Mouse (Mus musculus): Measurements from ENCODE around the gene Itpr2. TPM values are rescaled to one million over a fixed set of nuclear protein-coding genes. Genes with fewer than 3 reads are reported as not detected.
"Not testable (repeated sequence)": the region's sequence is repeated elsewhere in the genome, so short reads cannot be mapped to it uniquely, and the experiment has no call there.

Gene Itpr2
- total RNA-seq, 2 experiments from 2014 or later: 5.4 to 7.2 TPM

- DNase-seq (ENCODE audit: low spot score): no peak
Measured at GRCm38 (mm10) chr6:146470378-146470777, 31.6 kb downstream of the Itpr2 start.

GRCm38 (mm10) chr6:146469936-146470335 is 32.1 kb downstream of the Itpr2 start:
- DNase-seq (ENCODE audit: low spot score): peak; percentile 25

- DNase-seq (ENCODE audit: low spot score): no peak
Measured at GRCm38 (mm10) chr6:146468361-146468760, 33.7 kb downstream of the Itpr2 start.

GRCm38 (mm10) chr6:146464645-146465042 is 37.4 kb downstream of the Itpr2 start:
- not testable (repeated sequence) for DNase-seq (ENCODE audit: low spot score)

DNA sequence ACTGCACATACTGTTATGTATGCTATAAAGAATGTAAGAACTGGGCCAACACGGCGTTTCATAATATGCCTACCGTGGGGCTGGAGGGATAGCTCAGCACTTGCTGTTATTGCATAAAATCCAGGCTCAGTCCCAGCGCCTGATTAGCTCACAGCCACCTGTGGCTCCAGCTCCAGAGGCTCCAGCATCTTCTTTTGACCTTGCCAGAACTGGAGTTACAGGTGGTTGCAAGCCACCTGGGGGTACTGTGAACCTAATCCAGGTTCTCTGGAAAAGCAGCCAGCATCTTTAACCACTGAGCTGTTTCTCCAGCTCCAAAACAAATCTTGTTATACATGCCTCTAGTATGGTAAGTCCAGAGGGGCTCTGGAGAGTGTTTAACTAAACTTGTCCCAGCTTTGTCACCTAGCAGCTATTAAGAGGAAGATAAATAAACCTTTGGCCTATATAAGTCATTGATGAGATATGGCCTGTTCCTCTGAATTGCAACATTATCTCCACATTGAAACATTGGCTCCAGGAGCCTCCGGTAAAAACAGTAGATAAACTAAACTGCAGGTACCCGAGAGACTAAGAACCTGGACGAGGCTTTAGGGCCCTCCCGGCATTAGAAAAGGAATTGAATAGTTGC is 37.9 kb downstream of the Itpr2 start:
- DNase-seq (ENCODE audit: low spot score): no peak

GRCm38 (mm10) chr6:146460936-146461335 is 41.1 kb downstream of the Itpr2 start:
- DNase-seq (ENCODE audit: low spot score): no peak

DNA sequence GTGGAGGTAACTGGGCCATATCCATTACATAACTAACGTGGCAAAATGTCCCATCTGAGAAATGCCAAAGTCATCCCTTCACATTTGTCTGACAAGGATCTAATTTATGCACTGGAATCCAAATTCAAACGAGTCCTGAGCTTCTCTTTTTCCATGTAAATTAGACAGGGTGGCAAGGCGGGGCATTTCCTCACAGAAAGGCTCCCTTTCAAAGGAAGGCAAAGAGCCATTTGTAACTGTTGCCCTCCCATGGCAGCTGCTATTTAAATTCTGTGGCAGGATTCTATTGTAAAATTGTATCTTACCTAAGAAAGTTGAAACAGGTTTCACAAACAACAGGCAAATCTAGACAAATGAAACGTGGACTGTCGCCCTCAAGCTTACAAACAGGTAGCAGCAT is 43.6 kb downstream of the Itpr2 start:
- DNase-seq (ENCODE audit: low spot score): no peak

DNA sequence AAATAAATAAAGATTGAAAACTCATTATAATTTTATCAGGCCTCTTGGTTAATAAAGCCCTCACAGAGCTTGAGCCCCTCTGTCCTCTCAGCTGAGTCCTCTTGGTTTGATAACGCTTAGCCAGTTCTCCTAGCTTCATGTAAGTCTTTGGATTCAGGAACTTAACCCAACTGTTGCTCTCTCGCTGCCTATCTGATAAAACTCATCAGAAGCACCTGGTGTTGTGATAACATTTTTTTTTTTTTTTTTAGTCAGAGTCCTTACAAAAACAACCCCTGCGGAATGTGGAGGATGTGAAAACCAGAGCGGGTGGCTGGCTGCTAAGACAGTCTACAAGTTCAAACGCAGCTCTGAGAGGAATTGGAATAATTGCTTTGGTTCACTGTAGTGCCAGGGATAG is 45.3 kb downstream of the Itpr2 start:
- no peak for DNase-seq (ENCODE audit: low spot score)

GRCm38 (mm10) chr6:146454520-146455511 is 47.2 kb downstream of the Itpr2 start:
- no peak for DNase-seq (ENCODE audit: low spot score)

DNA sequence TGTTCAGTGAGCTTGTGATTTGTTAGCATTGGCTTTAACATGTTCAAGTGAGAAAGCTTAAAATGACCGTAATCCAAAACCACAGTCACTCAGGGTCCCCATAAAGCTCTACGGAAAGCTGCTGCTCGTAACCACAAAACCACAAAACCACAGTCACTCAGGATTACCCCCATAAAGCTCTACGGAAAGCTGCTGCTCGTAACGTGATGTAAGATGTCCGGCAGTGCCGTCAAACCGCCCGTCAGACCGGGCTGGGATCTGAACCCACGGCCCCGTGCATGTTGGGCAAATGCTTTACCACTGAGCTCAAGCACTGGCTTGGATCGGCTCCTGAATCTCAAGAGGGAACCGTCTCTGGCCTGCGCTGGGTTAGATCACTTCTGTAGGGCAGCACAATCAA is 49.5 kb downstream of the Itpr2 start:
- DNase-seq (ENCODE audit: low spot score): no peak

DNA sequence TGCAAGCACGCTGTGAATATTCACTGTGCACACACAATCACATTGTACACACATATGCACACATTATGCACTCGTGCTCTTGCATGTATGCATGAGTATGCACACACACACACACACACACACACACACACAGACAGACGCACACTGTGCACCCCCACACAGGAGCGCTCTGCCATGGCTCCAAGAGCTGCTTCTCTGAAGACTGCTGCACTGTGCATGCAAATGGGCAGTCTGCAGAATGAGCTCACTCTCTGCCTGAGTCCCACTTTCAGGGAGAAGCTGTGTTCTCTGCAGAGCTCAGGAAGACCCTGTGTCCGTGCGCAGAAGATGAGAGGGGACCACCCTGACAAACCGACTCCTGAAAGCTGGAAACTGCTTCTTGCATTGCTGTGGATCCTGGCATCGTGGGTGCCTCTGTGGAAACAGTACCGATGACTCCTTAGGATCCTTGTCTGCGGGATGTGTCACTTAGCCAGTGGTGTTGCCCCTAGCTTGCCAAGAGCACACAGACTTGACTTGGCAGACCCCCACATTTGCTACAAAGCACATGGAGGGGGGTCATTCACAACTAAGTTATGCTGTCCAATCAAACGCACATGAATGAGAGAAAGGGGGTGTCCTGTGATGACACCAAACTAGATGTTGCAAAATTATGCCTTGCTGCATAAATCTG is 55.9 kb downstream of the Itpr2 start:
- no peak for DNase-seq (ENCODE audit: low spot score)

DNA sequence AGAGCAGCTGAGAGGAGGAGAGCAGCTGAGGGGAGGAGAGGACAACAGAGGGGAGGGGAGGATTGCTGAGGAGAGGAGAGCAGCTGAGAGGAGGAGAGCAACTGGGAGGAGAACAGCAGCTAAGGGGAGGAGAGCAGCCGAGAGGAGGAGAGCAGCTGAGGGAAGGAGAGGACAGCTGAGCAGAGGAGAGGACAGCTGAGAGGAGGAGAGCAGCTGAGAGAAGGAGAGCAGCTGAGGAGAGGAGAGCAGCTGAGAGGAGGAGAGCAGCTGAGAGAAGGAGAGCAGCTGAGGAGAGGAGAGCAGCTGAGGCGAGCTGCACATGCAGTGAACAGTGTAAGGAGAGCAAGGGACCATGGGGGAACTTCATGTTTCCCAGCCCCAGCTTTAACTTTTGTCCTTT is 62.2 kb downstream of the Itpr2 start:
- DNase-seq (ENCODE audit: low spot score): no peak

- DNase-seq (ENCODE audit: low spot score): no peak
Measured at GRCm38 (mm10) chr6:146439071-146439818, 62.8 kb downstream of the Itpr2 start.

DNA sequence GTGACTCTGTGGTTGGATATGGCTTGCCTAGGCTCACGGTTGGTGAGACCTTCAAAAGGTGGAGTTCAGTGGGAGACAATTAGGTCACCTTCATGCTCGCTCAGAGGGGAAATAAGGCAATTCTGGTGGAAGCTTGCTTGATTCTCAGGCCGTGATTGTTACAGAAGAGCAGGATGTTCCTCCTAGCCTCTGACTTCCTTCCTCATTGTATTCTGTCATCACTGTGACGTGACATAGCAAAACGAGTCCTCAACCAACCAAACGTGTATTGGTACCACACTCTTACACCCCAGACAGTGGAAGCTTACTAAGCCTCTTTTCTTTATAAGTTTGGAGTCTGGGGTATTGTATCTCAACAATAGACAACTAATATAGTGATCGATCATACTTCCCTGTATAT is 64.0 kb downstream of the Itpr2 start:
- DNase-seq (ENCODE audit: low spot score): no peak

DNA sequence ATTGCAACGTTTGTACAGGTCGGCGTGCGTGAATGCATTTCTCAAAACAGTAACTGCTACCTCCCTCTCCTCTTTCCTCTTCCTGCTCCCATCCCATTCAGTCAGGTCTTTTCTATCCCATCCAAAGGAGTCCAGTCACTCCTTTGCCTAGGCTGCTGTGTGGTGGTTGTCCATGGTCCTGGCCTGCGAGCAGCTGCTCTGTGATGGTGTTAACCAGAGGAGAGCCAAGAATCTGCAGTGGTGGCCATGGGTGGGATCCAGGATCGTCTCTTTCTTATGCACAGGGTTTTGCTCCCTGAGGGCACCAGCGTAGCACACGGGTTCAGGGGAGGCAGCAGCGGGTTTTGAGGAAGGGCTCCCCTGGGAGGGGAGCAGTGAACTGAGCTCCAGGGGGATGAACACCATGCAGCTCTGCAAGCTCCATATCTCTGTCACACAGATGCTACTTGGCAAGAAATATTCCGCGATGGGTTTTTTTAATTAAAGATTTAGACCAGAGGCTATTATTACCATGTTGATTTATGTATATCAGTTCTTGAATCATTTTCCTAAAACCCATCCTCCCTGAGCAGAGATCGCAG is 65.0 kb downstream of the Itpr2 start:
- DNase-seq (ENCODE audit: low spot score): no peak

- DNase-seq (ENCODE audit: low spot score): no peak
Measured at GRCm38 (mm10) chr6:146434217-146434616, 67.8 kb downstream of the Itpr2 start.

DNA sequence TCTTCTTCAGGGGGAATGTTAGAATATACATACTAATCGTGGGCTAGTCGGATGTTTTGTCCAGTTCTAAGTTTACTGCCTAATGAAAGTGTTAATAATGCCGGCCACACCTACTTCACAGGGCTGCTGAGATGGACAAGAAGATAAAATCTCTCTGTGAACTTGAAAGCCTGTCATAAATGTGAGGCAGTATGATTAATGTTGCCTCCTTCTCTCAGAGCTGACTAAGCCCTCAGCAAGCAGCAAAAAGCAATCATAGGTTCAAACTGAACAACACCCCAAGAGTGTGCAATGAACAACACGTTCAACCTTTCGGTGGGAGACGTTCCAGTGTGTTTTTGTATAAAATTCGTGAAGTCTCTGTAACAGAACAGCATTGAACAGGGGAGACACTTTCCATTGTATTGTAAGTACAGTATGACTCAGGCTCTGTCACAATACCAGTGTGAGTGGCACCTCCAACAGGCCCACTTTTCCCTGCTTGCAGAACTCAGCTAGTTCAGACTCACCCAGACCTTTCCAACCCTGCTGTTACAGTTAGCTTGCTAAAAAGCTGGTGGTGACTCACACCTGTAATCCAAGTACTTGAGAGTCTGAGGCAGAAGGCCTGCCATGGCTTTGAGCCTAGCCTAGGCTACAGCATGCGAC is 69.7 kb downstream of the Itpr2 start:
- no peak for DNase-seq (ENCODE audit: low spot score)

GRCm38 (mm10) chr6:146431777-146432176 is 70.2 kb downstream of the Itpr2 start:
- no peak for DNase-seq (ENCODE audit: low spot score)

DNA sequence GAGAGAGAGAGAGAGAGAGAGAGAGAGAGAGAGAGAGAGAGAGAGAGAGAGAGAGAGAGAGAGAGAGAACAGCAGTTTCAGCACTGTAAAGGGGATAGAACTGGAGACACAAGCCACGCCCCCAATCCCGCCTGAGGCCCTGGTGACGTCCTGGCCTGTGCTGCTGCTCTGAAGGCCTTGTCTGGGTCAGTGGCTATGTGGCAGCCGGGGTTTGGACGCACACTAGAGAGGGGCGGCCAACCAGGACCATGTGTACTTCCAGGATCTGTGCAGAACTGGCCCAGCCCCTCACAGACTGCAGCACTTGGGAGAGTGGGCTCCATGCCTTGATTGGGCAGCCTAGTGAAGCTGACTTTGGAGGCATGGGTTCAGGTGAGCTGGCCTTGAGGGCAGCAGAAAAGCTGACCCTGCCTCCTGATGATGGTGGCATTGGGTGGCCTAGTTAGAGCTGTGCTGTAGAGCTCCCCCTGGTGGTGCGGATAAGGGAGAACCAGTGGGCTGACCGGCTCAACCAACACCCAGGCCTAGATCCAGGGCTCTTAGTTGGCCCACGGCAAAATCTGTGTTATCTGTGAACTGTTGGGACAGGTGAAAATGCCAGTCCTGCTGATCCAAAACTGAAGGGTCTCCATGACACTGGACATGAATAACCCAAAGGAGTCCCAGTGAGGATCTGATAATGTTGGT is 72.2 kb downstream of the Itpr2 start:
- DNase-seq (ENCODE audit: low spot score): peak; percentile 14

DNA sequence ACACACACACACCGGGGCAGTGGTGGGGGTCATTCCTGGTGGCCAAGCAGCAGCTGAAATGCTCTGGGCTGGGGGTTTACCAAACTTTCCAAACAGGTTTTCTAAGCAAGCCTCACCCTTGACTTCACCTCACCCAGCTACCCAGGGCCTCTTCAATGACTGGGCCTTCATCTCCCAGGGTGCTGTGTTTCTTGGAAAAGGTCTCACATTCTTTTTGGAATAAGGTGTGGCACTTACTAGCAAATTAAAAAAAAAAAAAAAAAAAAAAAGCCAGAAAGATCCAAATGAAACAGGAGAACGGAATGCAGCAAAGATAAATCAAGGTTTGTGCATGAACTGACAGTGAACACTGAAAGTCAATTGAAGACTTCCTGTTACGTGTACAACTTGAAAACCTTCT is 77.2 kb downstream of the Itpr2 start:
- DNase-seq (ENCODE audit: low spot score): no peak
